Mouse (Mus musculus): ENCODE measurements around the gene Eid2b.
A peak's percentile ranks its signal among the peaks of the same experiment; 100 is the strongest.

The Eid2b gene

GRCm38 (mm10) chr7:28301616-28302433, 24.3 kb downstream of the Eid2b start, which contains the start of gene Dll3:
Gene Dll3, minus strand, starts transcription at chr7:28302238.
- peak; percentile 63 to 71 for DNase-seq

GRCm38 (mm10) chr7:28305641-28306040, 28.1 kb downstream of the Eid2b start:
- peak; percentile 80 to 82 for DNase-seq

DNA sequence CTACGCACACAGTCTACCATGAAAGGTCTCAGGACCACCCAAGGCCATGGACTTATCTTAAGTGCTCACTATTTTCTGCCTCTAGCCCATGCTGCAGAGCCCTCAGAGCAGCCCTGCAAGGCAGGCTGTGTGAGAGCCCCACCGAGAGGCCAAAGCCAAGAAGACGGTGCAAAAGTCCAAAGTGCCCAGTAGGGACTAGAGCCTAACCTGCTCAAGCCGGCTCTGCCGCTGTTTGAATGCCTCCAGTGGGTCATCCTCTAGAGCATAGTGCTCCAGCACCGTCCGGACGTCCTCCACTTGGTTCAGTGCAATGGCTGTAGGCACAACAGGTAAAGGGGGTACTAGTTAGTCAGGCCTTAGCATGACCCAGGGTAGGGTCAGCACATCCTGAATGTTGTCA, 28.7 kb downstream of the Eid2b start:
- no peak for DNase-seq

DNA sequence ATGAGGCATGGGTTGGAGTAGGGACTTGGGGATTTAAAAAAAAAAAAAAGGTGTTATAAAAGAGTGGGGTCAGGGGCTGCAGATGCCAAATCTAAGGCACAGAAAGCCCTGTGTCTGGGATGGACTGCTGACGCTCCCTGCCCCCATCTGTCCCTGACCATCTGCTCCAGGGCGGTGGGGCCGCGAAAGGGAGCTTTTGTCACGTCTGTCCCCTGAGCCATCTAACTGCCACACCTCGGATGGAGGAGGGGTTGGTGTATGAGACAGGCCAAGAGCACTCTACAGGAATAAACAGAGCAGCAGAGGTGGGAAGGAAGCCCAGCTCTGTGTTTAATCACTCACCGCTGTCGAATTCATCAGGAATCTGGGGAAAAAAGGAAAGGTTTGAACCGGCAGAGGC, 32.2 kb downstream of the Eid2b start:
- peak; percentile 55 to 56 for DNase-seq

- peak in 1 of 2 experiments; percentile 63 for DNase-seq
These were observed 33.8 kb downstream of the Eid2b start for GRCm38 (mm10) chr7:28311151-28311925.

DNA sequence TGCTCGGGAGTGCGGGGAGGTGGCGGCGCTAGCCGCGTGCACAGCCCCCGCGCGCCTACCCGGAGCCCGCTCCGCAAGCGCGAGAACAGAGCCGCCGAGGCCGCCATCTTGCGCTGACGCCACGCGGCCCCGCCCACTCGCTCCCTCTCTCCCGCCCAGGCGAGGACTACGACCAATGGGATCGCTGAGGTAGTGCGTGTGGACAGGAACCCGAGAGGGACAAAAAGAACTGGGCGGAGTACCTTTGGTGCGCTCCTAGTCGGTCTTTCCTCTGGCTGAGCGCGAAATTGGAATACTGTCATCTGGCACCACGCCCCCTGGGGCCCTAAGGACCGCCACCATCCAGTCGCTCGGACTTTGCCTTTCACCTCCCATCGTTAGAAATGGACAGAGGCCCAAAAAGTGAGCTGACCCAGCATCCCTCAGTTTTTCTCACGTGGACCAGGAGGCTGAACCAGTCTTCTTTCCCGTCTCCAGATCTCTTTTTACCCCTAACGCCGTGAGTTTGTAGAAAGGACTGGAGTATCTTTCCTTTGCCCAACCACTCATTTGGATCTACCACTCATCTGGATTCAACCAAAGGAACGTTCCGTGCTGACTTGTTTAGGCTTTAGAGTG, 34.5 kb downstream of the Eid2b start, which contains the start of gene Timm50:
Gene Timm50, minus strand, starts transcription at position 147 of the 618 bp plus-strand sequence.
- DNase-seq: peak; percentile 99

DNA sequence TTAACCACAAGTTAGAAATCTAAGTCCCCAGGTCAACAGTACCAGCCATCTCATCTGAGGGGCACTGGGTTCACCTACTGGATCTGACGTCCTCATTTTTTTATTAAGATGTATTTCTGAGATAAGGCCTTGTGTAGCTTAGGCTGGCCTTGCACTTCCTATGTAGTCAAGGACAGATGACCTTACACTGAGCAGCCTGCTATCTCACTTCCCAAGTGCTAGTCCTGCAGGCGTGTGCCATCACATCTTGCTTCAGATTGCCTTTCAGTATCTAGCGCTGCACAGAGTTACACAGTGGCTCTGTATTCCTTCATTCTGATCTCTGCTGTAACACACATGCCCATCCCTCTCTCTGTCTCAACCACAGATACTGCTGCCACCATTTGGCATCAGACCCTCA, 40.5 kb downstream of the Eid2b start:
- DNase-seq: no peak

- no peak for DNase-seq
These were observed 41.2 kb downstream of the Eid2b start for GRCm38 (mm10) chr7:28318714-28319113.

GRCm38 (mm10) chr7:28321974-28322720, 44.6 kb downstream of the Eid2b start:
- no peak for DNase-seq

DNA sequence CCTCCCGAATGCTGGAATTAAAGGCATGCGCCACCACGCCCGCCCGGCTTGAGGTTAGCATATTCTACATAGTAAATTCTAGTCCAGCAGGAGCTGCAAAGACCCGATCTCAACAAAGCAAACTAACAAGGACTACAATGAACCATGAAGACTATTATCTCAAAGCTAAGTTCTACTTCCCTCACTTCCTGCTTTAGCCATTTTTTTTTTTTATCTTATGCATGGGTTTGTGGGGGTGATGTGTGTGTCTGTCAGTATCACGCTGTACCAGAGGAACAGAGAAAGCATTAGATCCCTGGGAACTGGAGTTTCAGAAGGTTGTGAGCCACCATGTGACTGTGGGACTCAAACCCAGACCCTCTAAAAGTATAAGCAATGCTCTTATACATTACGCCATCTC, 47.8 kb downstream of the Eid2b start:
- DNase-seq: no peak

DNA sequence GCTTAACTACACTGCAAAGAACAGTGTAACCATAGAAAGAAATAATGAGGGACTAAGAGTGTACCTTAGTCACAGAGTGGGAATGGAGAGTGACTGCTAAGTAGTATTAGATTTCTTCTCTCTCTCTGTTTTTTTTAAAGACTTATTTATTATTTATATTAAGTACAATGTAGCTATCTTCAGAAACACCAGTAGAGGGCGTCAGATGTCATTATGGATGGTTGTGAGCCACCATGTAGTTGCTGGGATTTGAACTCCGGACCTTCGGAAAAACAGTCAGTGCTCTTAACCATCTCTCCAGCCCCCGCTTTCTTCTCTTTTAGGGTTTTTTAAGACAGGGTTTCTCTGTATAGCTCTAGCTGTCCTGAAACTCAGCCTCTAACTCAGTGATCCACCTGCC, 48.9 kb downstream of the Eid2b start:
- DNase-seq: no peak

DNA sequence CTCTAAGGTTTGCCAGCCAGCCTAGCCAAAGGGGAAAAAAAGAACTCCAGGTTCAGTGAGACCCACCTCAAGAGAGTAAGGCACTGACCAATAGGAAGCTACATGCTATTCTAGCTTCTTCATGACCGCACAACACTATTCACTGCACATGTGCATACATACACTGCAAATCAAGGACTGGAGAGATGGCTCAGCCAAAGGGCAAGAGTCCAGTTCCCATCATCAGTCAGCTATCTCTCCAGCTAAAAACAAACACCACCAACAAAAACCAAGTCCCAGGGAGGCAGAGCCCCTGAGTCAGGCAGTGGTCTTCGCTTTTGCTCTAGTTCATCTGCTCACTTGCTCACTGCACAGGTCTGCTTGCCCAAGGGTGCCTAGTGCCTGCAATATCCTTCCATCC, 50.7 kb downstream of the Eid2b start:
- DNase-seq: no peak
